Mouse (Mus musculus) kidney, adult 2 months (tissue): ENCODE measurements around the gene H2afy.

Experiments
- CTCF ChIP-seq: fragments of 200-500 bp; conservative IDR thresholded peaks from 2 replicates; pipeline ENCODE4 v1.5.1; 2011; ENCODE audit warnings: low read depth, mild to moderate bottlenecking, control low read depth, low read length, moderate library complexity, mixed read lengths; ENCODE audit not compliant: insufficient read depth, insufficient read length
- POLR2A ChIP-seq: fragments of 200-500 bp; IDR thresholded peaks from one replicate; pipeline ENCODE4 v1.6.1; 2011; ENCODE audit warnings: low read depth, low read length, control low read depth

- TF ChIP-seq POLR2A (no peak), CTCF (no peak)
Observed at GRCm38 (mm10) chr13:56113431-56114248, 22.5 kb downstream of the H2afy start.
